Mouse (Mus musculus) neural tube, embryonic 10.5 days (tissue): Measurements from ENCODE around the gene Tmem35b.

Experiments used
- DNase-seq: peaks from one replicate; pipeline ENCODE4 v3.0.0-alpha.2; 2017; ENCODE audit warnings: low spot score; ENCODE audit errors: extremely low spot score

Gene Tmem35b

GRCm38 (mm10) chr4:127168211-127168913 lies 44.9 kb downstream of the Tmem35b start:
- peak; percentile 75 for DNase-seq

- peak; percentile 54 for DNase-seq
These were observed 45.4 kb downstream of the Tmem35b start, which contains the start of gene Dlgap3 for GRCm38 (mm10) chr4:127168914-127169345. Gene Dlgap3, plus strand, starts transcription at chr4:127169204.

GRCm38 (mm10) chr4:127169346-127170221 lies 46.1 kb downstream of the Tmem35b start:
- DNase-seq: no peak

- no peak for DNase-seq
These were observed 47.4 kb downstream of the Tmem35b start for GRCm38 (mm10) chr4:127170866-127171265.

- DNase-seq: no peak
These were observed 47.9 kb downstream of the Tmem35b start for GRCm38 (mm10) chr4:127171341-127171905.

- DNase-seq: no peak
These were observed 48.6 kb downstream of the Tmem35b start for GRCm38 (mm10) chr4:127172119-127172518.

- no peak for DNase-seq
These were observed 49.1 kb downstream of the Tmem35b start for GRCm38 (mm10) chr4:127172614-127173013.

- DNase-seq: peak; percentile 65
These were observed 50.0 kb downstream of the Tmem35b start for GRCm38 (mm10) chr4:127173461-127173860.

GRCm38 (mm10) chr4:127174075-127174899 lies 50.8 kb downstream of the Tmem35b start:
- DNase-seq: no peak

- no peak for DNase-seq
These were observed 51.4 kb downstream of the Tmem35b start for GRCm38 (mm10) chr4:127174900-127175278.

GRCm38 (mm10) chr4:127177961-127178360 lies 54.5 kb downstream of the Tmem35b start:
- no peak for DNase-seq

GRCm38 (mm10) chr4:127178671-127179070 lies 55.2 kb downstream of the Tmem35b start:
- DNase-seq: no peak
